Mouse (Mus musculus): ENCODE measurements around the gene Afdn. TPM values are rescaled to one million over a fixed set of nuclear protein-coding genes. Genes with fewer than 3 reads are reported as not detected.

Gene Afdn
- polyA plus RNA-seq, 1 experiment from 2014 or later = 40.4 TPM

- Histone ChIP-seq H3K4me1 (ENCODE audit: control insufficient read depth, insufficient read depth, low read length) (peaks cover 3% of the 10 kb centered on the region; the same call in 1 of the 2 replicates), H3K9me3 (replicated peaks; ENCODE audit: control insufficient read depth, low read length) (no peaks in the 10 kb centered on the region), H3K9ac (ENCODE audit: low read length) (no peak overlapping the region), H3K27me3 (ENCODE audit: control insufficient read depth, insufficient read depth, low read length) (no peaks in the 10 kb centered on the region), H3K4me3 (ENCODE audit: low read length) (no peak overlapping the region), H3K36me3 (ENCODE audit: control insufficient read depth, insufficient read depth) (no peaks in the 10 kb centered on the region), H3K4me2 (ENCODE audit: low read depth, low read length) (no peak overlapping the region), H3K27ac (ENCODE audit: low read length) (no peak overlapping the region)
- no peak for ATAC-seq (replicated peaks; ENCODE audit: extremely low read depth, insufficient read depth, low FRiP score)
- 86% methylated on average over 5 of the region's 5 CpGs for WGBS
Measured at GRCm38 (mm10) chr17:13720187-13720586, 40.2 kb upstream of the Afdn start.

- H3K36me3 ChIP-seq (ENCODE audit: control insufficient read depth, insufficient read depth) = no peaks in the 10 kb centered on the region
- H3K4me3 ChIP-seq (ENCODE audit: low read length) = no peak overlapping the region
- peaks cover 4% of the 10 kb centered on the region; the same call in 1 of the 2 replicates for H3K4me1 ChIP-seq (ENCODE audit: control insufficient read depth, insufficient read depth, low read length)
- no peak overlapping the region for H3K27ac ChIP-seq (ENCODE audit: low read length)
- H3K27me3 ChIP-seq (ENCODE audit: control insufficient read depth, insufficient read depth, low read length) = no peaks in the 10 kb centered on the region
- WGBS = 68% methylated on average over 2 of the region's 2 CpGs
- no peaks in the 10 kb centered on the region for H3K9me3 ChIP-seq (replicated peaks; ENCODE audit: control insufficient read depth, low read length)
- no peak for ATAC-seq (replicated peaks; ENCODE audit: extremely low read depth, insufficient read depth, low FRiP score)
- no peak overlapping the region for H3K4me2 ChIP-seq (ENCODE audit: low read depth, low read length)
- H3K9ac ChIP-seq (ENCODE audit: low read length) = no peak overlapping the region
Measured at GRCm38 (mm10) chr17:13721372-13721771, 39.0 kb upstream of the Afdn start.

- no peak overlapping the region for H3K4me3 ChIP-seq (ENCODE audit: low read length)
- whole genome bisulfite sequencing = 90% methylated on average over 2 of the region's 2 CpGs
- no peak overlapping the region for H3K4me2 ChIP-seq (ENCODE audit: low read depth, low read length)
- H3K27me3 ChIP-seq (ENCODE audit: control insufficient read depth, insufficient read depth, low read length) = no peaks in the 10 kb centered on the region
- no peaks in the 10 kb centered on the region for H3K9me3 ChIP-seq (replicated peaks; ENCODE audit: control insufficient read depth, low read length)
- no peaks in the 10 kb centered on the region for H3K36me3 ChIP-seq (ENCODE audit: control insufficient read depth, insufficient read depth)
- no peak overlapping the region for H3K9ac ChIP-seq (ENCODE audit: low read length)
- H3K4me1 ChIP-seq (ENCODE audit: control insufficient read depth, insufficient read depth, low read length) = peaks cover 4% of the 10 kb centered on the region; the same call in 1 of the 2 replicates
- H3K27ac ChIP-seq (ENCODE audit: low read length) = no peak overlapping the region
- no peak for ATAC-seq (replicated peaks; ENCODE audit: extremely low read depth, insufficient read depth, low FRiP score)
Measured at GRCm38 (mm10) chr17:13722434-13722833, 37.9 kb upstream of the Afdn start.

GRCm38 (mm10) chr17:13725004-13725550 lies 35.3 kb upstream of the Afdn start:
- no peaks in the 10 kb centered on the region for H3K9me3 ChIP-seq (replicated peaks; ENCODE audit: control insufficient read depth, low read length)
- H3K4me1 ChIP-seq (ENCODE audit: control insufficient read depth, insufficient read depth, low read length) = peaks cover 2% of the 10 kb centered on the region; the same call in 1 of the 2 replicates
- no peaks in the 10 kb centered on the region for H3K36me3 ChIP-seq (ENCODE audit: control insufficient read depth, insufficient read depth)
- ATAC-seq (replicated peaks; ENCODE audit: extremely low read depth, insufficient read depth, low FRiP score) = no peak
- no peak overlapping the region for H3K27ac ChIP-seq (ENCODE audit: low read length)
- no peak overlapping the region for H3K9ac ChIP-seq (ENCODE audit: low read length)
- H3K4me3 ChIP-seq (ENCODE audit: low read length) = no peak overlapping the region
- no peaks in the 10 kb centered on the region for H3K27me3 ChIP-seq (ENCODE audit: control insufficient read depth, insufficient read depth, low read length)
- H3K4me2 ChIP-seq (ENCODE audit: low read depth, low read length) = no peak overlapping the region
- WGBS = 21% methylated on average over 4 of the region's 4 CpGs

GRCm38 (mm10) chr17:13726832-13727355 lies 33.4 kb upstream of the Afdn start:
- Histone ChIP-seq H3K9me3 (replicated peaks; ENCODE audit: control insufficient read depth, low read length) (no peaks in the 10 kb centered on the region), H3K4me2 (ENCODE audit: low read depth, low read length) (no peak overlapping the region), H3K27me3 (ENCODE audit: control insufficient read depth, insufficient read depth, low read length) (no peaks in the 10 kb centered on the region), H3K4me3 (ENCODE audit: low read length) (no peak overlapping the region), H3K27ac (ENCODE audit: low read length) (no peak overlapping the region), H3K4me1 (ENCODE audit: control insufficient read depth, insufficient read depth, low read length) (peaks cover 6% of the 10 kb centered on the region; the same call in 1 of the 2 replicates), H3K9ac (ENCODE audit: low read length) (no peak overlapping the region), H3K36me3 (ENCODE audit: control insufficient read depth, insufficient read depth) (no peaks in the 10 kb centered on the region)
- 85% methylated on average over 8 of the region's 8 CpGs for WGBS
- no peak for ATAC-seq (replicated peaks; ENCODE audit: extremely low read depth, insufficient read depth, low FRiP score)

- WGBS = 84% methylated on average over 6 of the region's 6 CpGs
- no peak overlapping the region for H3K4me2 ChIP-seq (ENCODE audit: low read depth, low read length)
- H3K4me3 ChIP-seq (ENCODE audit: low read length) = no peak overlapping the region
Measured at GRCm38 (mm10) chr17:13730980-13731726, 29.2 kb upstream of the Afdn start.

GRCm38 (mm10) chr17:13731727-13732112 lies 28.6 kb upstream of the Afdn start:
- Histone ChIP-seq H3K36me3 (ENCODE audit: control insufficient read depth, insufficient read depth) (no peaks in the 10 kb centered on the region), H3K4me3 (ENCODE audit: low read length) (no peak overlapping the region), H3K9me3 (replicated peaks; ENCODE audit: control insufficient read depth, low read length) (no peaks in the 10 kb centered on the region), H3K4me2 (ENCODE audit: low read depth, low read length) (no peak overlapping the region), H3K27ac (ENCODE audit: low read length) (no peak overlapping the region), H3K9ac (ENCODE audit: low read length) (no peak overlapping the region), H3K4me1 (ENCODE audit: control insufficient read depth, insufficient read depth, low read length) (peaks cover 21% of the 10 kb centered on the region), H3K27me3 (ENCODE audit: control insufficient read depth, insufficient read depth, low read length) (no peaks in the 10 kb centered on the region)
- ATAC-seq (replicated peaks; ENCODE audit: extremely low read depth, insufficient read depth, low FRiP score) = no peak; the same call in 1 of the 2 replicates
- 62% methylated on average over 4 of the region's 4 CpGs for WGBS

More at GRCm38 (mm10) chr17:13730980-13731726, 29.2 kb upstream of the Afdn start:
- Histone ChIP-seq H3K36me3 (ENCODE audit: control insufficient read depth, insufficient read depth) (no peaks in the 10 kb centered on the region), H3K27me3 (ENCODE audit: control insufficient read depth, insufficient read depth, low read length) (no peaks in the 10 kb centered on the region), H3K9me3 (replicated peaks; ENCODE audit: control insufficient read depth, low read length) (no peaks in the 10 kb centered on the region), H3K27ac (ENCODE audit: low read length) (no peak overlapping the region), H3K9ac (ENCODE audit: low read length) (no peak overlapping the region), H3K4me1 (ENCODE audit: control insufficient read depth, insufficient read depth, low read length) (peaks cover 19% of the 10 kb centered on the region)
- no peak for ATAC-seq (replicated peaks; ENCODE audit: extremely low read depth, insufficient read depth, low FRiP score)

GRCm38 (mm10) chr17:13732685-13733084 lies 27.7 kb upstream of the Afdn start:
- 16% methylated on average over 8 of the region's 8 CpGs for WGBS
- H3K27ac ChIP-seq (ENCODE audit: low read length) = peak overlapping the region; percentile 50

GRCm38 (mm10) chr17:13733971-13734370 lies 26.4 kb upstream of the Afdn start:
- no peak for ATAC-seq (replicated peaks; ENCODE audit: extremely low read depth, insufficient read depth, low FRiP score)
- no peak overlapping the region for H3K4me2 ChIP-seq (ENCODE audit: low read depth, low read length)
- H3K4me3 ChIP-seq (ENCODE audit: low read length) = no peak overlapping the region
- WGBS = 83% methylated on average over 5 of the region's 5 CpGs
- no peaks in the 10 kb centered on the region for H3K27me3 ChIP-seq (ENCODE audit: control insufficient read depth, insufficient read depth, low read length)
- H3K4me1 ChIP-seq (ENCODE audit: control insufficient read depth, insufficient read depth, low read length) = peaks cover 23% of the 10 kb centered on the region
- no peak overlapping the region for H3K9ac ChIP-seq (ENCODE audit: low read length)
- H3K9me3 ChIP-seq (replicated peaks; ENCODE audit: control insufficient read depth, low read length) = no peaks in the 10 kb centered on the region
- no peak overlapping the region for H3K27ac ChIP-seq (ENCODE audit: low read length)
- H3K36me3 ChIP-seq (ENCODE audit: control insufficient read depth, insufficient read depth) = no peaks in the 10 kb centered on the region

More at GRCm38 (mm10) chr17:13732685-13733084, 27.7 kb upstream of the Afdn start:
- Histone ChIP-seq H3K4me1 (ENCODE audit: control insufficient read depth, insufficient read depth, low read length) (peaks cover 21% of the 10 kb centered on the region), H3K9me3 (replicated peaks; ENCODE audit: control insufficient read depth, low read length) (no peaks in the 10 kb centered on the region), H3K36me3 (ENCODE audit: control insufficient read depth, insufficient read depth) (no peaks in the 10 kb centered on the region), H3K4me3 (ENCODE audit: low read length) (peak overlapping the region; percentile 7; the same call in 1 of the 2 replicates), H3K27me3 (ENCODE audit: control insufficient read depth, insufficient read depth, low read length) (no peaks in the 10 kb centered on the region), H3K9ac (ENCODE audit: low read length) (peak overlapping the region; percentile 11; the same call in 1 of the 2 replicates), H3K4me2 (ENCODE audit: low read depth, low read length) (peak overlapping the region; percentile 48)
- ATAC-seq (replicated peaks; ENCODE audit: extremely low read depth, insufficient read depth, low FRiP score) = peak; percentile 61; the same call in 1 of the 2 replicates
